Mouse (Mus musculus): ENCODE data around the gene Stap1.

DNA sequence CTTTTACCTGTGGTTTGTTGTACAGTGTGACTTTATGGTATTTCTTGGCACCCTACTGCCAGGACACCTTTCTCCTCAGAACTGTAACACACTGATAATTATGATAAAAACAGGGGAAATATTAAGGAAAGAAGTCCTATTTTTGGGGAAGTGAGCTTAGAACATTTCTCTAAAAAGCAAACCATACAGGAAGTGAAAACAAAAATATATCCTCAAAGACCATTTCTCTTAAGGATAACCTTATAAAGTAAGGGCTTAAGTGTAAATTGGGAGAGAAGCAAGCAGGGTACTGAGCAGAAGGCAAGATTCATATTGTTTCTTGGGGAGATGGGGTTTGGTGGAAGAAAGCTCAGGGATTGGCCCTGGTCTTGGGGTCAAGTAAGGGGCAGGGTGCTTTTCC is 58.3 kb downstream of the Stap1 start:
- TF ChIP-seq SRF (IDR thresholded peaks at IDR 0.05; ENCODE audit: control insufficient read depth, insufficient read length, low read depth), result no peak
- no peak for TF ChIP-seq POLR2AphosphoS2 (IDR thresholded peaks at IDR 0.05; ENCODE audit: insufficient read length, low read depth)
- no peak for TF ChIP-seq POLR2A (IDR thresholded peaks at IDR 0.05; ENCODE audit: insufficient read length, low read depth)
- TF ChIP-seq MAX (IDR thresholded peaks at IDR 0.05; ENCODE audit: low read depth), result no peak
- TF ChIP-seq TCF12 (IDR thresholded peaks at IDR 0.05; ENCODE audit: insufficient read depth, poor library complexity, severe bottlenecking), result no peak
- no peak for TF ChIP-seq MYOD1 (IDR thresholded peaks at IDR 0.05; ENCODE audit: control insufficient read depth in 1 of 3, insufficient read length in 2 of 3, low read depth in 2 of 3)
- TF ChIP-seq REST (IDR thresholded peaks at IDR 0.05; ENCODE audit: insufficient read depth, insufficient read length), result no peak

All from myocyte (in vitro differentiated cells).